In genomic region chr6:29087921-29088709, GRCm38 (mm10) we compare ENCODE assay signal across 12 mouse cellular contexts. TPM values are rescaled to one million over a fixed set of nuclear protein-coding genes. Genes with fewer than 3 reads are reported as not detected.
A peak's percentile ranks its signal among the peaks of the same experiment; 100 is the strongest.
DNase-seq lines count a peak whose midpoint lies in the region; ATAC-seq and TF ChIP-seq lines count a peak whose summit lies in the region.
"Had no signal": no experiment of that assay in that cellular context is flagged by ENCODE, and none has a peak within 500 bp of the region (broad histone marks: within the 10 kb centered on the region; RNA-seq: fewer than 3 reads in every experiment).

No protein-coding gene starts in this region.

- H3K27me3 ChIP-seq in kidney, postnatal 0 days (ENCODE audit: insufficient read depth, low read length): no peaks in the 10 kb centered on the region
- H3K27me3 ChIP-seq in forebrain, embryonic 16.5 days (replicated peaks; ENCODE audit: control insufficient read depth, insufficient read depth, low read length): no peaks in the 10 kb centered on the region
- no peaks in the 10 kb centered on the region for H3K27me3 ChIP-seq in liver, postnatal 0 days (ENCODE audit: insufficient read depth, low read length)
- H3K27me3 ChIP-seq: liver, embryonic 12.5 days; midbrain, embryonic 13.5 days had no signal

- peak; percentile 40; the same call in 1 of the 2 replicates for ATAC-seq in kidney, postnatal 0 days (replicated peaks; ENCODE audit: low FRiP score, low read depth)
- no peak for ATAC-seq in forebrain, embryonic 16.5 days
- ATAC-seq in liver, postnatal 0 days: no peak
- ATAC-seq: liver, embryonic 12.5 days; midbrain, embryonic 13.5 days had no signal

- peak overlapping the region; percentile 62 for H3K27ac ChIP-seq in gastrocnemius, adult 2 months
- H3K27ac ChIP-seq in kidney, postnatal 0 days: no peak overlapping the region
- H3K27ac ChIP-seq in forebrain, embryonic 16.5 days (ENCODE audit: low read length): no peak overlapping the region
- no peak overlapping the region for H3K27ac ChIP-seq in liver, postnatal 0 days (ENCODE audit: low read depth)
- H3K27ac ChIP-seq: liver, embryonic 12.5 days; midbrain, embryonic 13.5 days had no signal

- no peaks in the 10 kb centered on the region for H3K36me3 ChIP-seq in kidney, postnatal 0 days (ENCODE audit: insufficient read depth, low read length)
- no peaks in the 10 kb centered on the region for H3K36me3 ChIP-seq in forebrain, embryonic 16.5 days (ENCODE audit: control insufficient read depth, insufficient read depth)
- no peaks in the 10 kb centered on the region for H3K36me3 ChIP-seq in liver, postnatal 0 days (replicated peaks; ENCODE audit: insufficient read depth, low read length)
- H3K36me3 ChIP-seq: liver, embryonic 12.5 days; midbrain, embryonic 13.5 days had no signal

- H3K9me3 ChIP-seq in kidney, postnatal 0 days (replicated peaks; ENCODE audit: low read length): 0 out of 2 replicates have a peak, but pooled peaks cover 3% of the 10 kb centered on the region
- H3K9me3 ChIP-seq in forebrain, embryonic 16.5 days (ENCODE audit: control insufficient read depth, low read length): peaks cover 7% of the 10 kb centered on the region; the same call in 1 of the 2 replicates
- no peaks in the 10 kb centered on the region for H3K9me3 ChIP-seq in liver, postnatal 0 days (ENCODE audit: low read length)
- H3K9me3 ChIP-seq: liver, embryonic 12.5 days had no signal

- 63% methylated on average over 7 of the region's 7 CpGs for WGBS in kidney, postnatal 0 days
- WGBS in forebrain, embryonic 16.5 days: 82% methylated on average over 7 of the region's 7 CpGs
- WGBS in liver, postnatal 0 days (ENCODE audit: insufficient replicate concordance): 58% methylated on average over 7 of the region's 7 CpGs

- no peak for TF ChIP-seq EP300 in liver, postnatal 0 days (IDR thresholded peaks at IDR 0.05; ENCODE audit: low read depth)

- no peak overlapping the region for H3K4me3 ChIP-seq in gastrocnemius, adult 2 months
- no peak overlapping the region for H3K4me3 ChIP-seq in kidney, postnatal 0 days (replicated peaks; ENCODE audit: low read depth, low read length)
- no peak overlapping the region for H3K4me3 ChIP-seq in forebrain, embryonic 16.5 days (replicated peaks; ENCODE audit: low read length)
- no peak overlapping the region for H3K4me3 ChIP-seq in liver, postnatal 0 days (ENCODE audit: low read depth, low read length)
- H3K4me3 ChIP-seq: liver, embryonic 12.5 days; midbrain, embryonic 13.5 days had no signal

- H3K9ac ChIP-seq in kidney, postnatal 0 days (ENCODE audit: low read depth, low read length): no peak overlapping the region
- H3K9ac ChIP-seq in forebrain, embryonic 16.5 days (replicated peaks; ENCODE audit: low read depth, low read length): no peak overlapping the region
- H3K9ac ChIP-seq in liver, postnatal 0 days (replicated peaks): no peak overlapping the region
- H3K9ac ChIP-seq: liver, embryonic 12.5 days; midbrain, embryonic 13.5 days had no signal

- H3K4me2 ChIP-seq in kidney, postnatal 0 days (ENCODE audit: low read length): no peak overlapping the region
- H3K4me2 ChIP-seq in forebrain, embryonic 16.5 days (ENCODE audit: low read length): no peak overlapping the region
- no peak overlapping the region for H3K4me2 ChIP-seq in liver, postnatal 0 days (ENCODE audit: low read depth, low read length)
- H3K4me2 ChIP-seq: liver, embryonic 12.5 days; midbrain, embryonic 13.5 days had no signal

- intact Hi-C loops in gastrocnemius, adult 2 months (cut with DNase I): no loop called here

- peak; percentile 28 for DNase-seq in embryo, embryonic 10.5 days (ENCODE audit: low spot score)
- DNase-seq in embryo, embryonic 10 days (ENCODE audit: low spot score): no peak
- peak; percentile 67 for DNase-seq in 3T3-L1 (ENCODE audit: low read depth, low spot score)
- peak; percentile 64 for DNase-seq in gastrocnemius, adult 2 months
- DNase-seq in kidney, postnatal 0 days (ENCODE audit: low spot score): peak; percentile 43
- DNase-seq in cerebellum, adult 11 months: no peak
- DNase-seq in liver, postnatal 0 days: no peak
- DNase-seq: right cerebral cortex, adult 18-20 months had no signal

- TF ChIP-seq CTCF in gastrocnemius, adult 2 months (IDR thresholded peaks at IDR 0.05): no peak
- TF ChIP-seq CTCF in kidney, postnatal 0 days (IDR thresholded peaks at IDR 0.05; ENCODE audit: low read depth): no peak
- no peak for TF ChIP-seq CTCF in liver, postnatal 0 days (IDR thresholded peaks at IDR 0.05; ENCODE audit: low read depth)

- H3K4me1 ChIP-seq in kidney, postnatal 0 days (replicated peaks; ENCODE audit: insufficient read depth, low read length): no peaks in the 10 kb centered on the region
- no peaks in the 10 kb centered on the region for H3K4me1 ChIP-seq in forebrain, embryonic 16.5 days (replicated peaks; ENCODE audit: control insufficient read depth, insufficient read depth, low read length)
- H3K4me1 ChIP-seq in liver, postnatal 0 days (ENCODE audit: insufficient read depth): no peaks in the 10 kb centered on the region
- H3K4me1 ChIP-seq: liver, embryonic 12.5 days; midbrain, embryonic 13.5 days had no signal

RNA-seq across cellular contexts. Expression of gene Lep, which starts 28.1 kb away (rescaled TPM):
- under 1 TPM; 0.08 to 0.59 TPM for total RNA-seq in gastrocnemius, adult 2 months (2021)
- not detected in 2 replicates for polyA plus RNA-seq in kidney, postnatal 0 days (2015; fragmentation: Nextera tagmentation; extraction: Ambion mirVana)
- not detected in 2 replicates for polyA plus RNA-seq in forebrain, embryonic 16.5 days (2015; fragmentation: Nextera tagmentation; extraction: Ambion mirVana)
- not detected in 2 replicates for polyA plus RNA-seq in liver, postnatal 0 days (2015; fragmentation: Nextera tagmentation; extraction: Ambion mirVana)
- polyA plus RNA-seq: hindbrain, embryonic 11.5 days; liver, embryonic 12.5 days; midbrain, embryonic 13.5 days had no signal

Comparison
In these comparisons a context has a peak if more than half of its experiments do, and no peak if none do; other contexts are left out.
1. DNase-seq: peak in embryo, embryonic 10.5 days (single experiment), 3T3-L1 (single experiment), gastrocnemius, adult 2 months (single experiment) and kidney, postnatal 0 days (single experiment); none in embryo, embryonic 10 days (single experiment), cerebellum, adult 11 months (single experiment) and liver, postnatal 0 days (single experiment).